Mouse (Mus musculus) hindlimb bud, embryonic 11.5 days (tissue): ENCODE measurements at regions not wholly inside any gene's neighbourhood (a gene's known extent, or its start where the extent isn't known, plus 50 kb on each side); places are given as distances from the start of the nearest gene placed in this dataset.

Source experiments
- DNase-seq: peaks from one replicate; pipeline ENCODE4 v3.0.0-alpha.2; 2012; ENCODE audit warnings: low read depth, low spot score; ENCODE audit errors: extremely low spot score

DNA sequence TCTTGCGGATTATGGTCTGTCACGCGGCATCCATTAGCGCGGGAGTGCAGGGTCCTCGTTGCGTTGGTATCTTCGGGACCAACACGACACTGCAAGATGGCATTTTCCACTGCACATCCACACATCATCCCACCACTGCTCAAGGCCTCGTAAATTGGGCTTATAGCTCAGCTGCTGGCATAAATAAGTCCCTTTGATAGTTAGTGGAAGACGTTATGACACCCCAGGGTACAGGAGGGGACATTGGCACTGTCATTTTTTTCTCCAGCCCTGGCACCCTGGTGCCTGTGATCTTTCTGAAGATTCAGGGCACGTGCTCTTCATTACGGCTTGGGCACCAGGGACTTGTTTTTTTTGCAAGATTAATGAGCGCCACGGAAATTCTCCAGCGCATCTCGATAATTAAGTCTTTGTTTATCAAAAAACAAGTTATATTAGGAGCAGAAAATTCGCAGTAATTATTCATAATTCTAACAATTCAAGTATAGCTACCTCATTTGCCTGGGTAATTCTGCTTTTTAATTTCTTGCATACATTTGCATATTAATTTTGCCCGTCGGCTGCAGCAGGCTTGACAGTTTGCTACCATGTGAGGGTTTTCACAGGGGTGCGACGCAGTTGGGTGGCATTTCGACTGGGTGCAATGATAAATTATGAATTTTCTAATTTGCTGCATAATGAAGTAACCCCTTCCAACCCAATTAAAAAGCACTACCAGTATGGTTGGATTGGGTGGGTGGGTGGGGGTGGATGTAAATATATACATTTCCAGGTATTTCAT lies 119.1 kb downstream of the Vrk1 start:
- no peak for DNase-seq

DNA sequence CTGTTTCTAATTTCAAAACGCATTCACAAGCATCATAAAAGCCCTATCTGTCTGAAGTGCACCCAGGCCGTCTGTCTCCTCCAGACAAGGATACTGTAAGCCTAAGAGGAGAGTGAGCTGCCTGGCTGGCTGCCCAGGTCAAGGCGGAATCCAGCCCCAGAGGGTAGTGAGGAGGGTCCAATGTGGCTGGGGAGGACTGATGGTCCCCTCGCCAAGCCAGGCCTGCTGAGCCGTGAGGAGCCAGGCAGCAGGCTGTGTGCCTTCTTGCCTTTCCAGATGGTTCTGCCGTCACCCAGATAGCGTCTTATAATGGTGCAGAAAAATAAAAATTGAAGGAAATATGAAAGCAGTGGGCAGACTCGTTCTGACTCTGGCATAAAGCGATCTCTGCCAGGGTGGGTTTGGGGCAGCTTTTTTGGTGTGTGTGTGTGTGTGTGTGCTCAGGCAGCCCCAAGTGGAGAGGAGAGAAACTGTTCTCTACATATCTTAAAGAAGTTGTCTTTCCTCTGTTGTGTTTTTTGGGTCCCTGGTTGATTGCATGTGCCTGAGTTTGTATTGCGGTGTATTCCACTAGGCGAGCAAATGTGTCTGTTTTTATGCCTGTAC lies 120.1 kb downstream of the Vrk1 start:
- DNase-seq, result no peak

DNA sequence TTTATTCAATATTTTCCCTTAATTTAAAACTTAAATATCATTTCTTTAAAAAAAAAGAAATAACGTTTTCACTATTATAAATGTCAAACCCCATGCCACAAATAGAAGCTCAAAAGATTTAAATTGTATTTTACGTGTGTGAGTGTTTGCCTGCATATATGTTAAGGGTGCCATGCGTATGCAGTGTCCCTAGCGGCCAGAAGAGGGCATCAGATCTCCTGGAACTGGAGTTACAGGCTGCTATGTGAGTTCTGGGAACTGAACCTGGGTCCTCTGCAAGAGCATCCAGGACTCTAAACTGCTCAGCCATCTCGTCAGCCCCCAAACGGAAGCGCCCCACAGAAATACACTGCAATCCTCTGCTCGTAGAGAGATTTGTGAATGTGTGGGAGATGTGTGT lies 122.7 kb downstream of the Vrk1 start:
- DNase-seq, result no peak

DNA sequence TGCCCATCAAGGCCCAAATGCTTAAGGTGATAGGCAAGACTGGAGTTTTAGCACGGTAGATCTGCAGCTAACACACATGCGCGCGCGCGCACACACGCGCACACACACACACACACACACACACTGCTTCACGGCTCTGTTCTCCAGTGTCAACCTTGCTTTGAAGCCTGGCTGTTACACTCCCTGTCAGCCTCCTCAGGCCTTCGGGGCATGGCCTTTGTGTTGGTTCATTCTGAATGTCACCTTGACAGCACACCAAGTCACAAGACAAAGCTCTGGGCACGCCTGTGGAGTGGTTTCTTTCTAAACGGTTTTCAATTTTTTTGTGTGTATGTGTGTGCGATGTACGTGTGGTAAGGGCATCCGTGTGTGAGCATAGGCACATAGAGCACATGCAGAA lies 128.4 kb downstream of the Vrk1 start:
- DNase-seq, result no peak

DNA sequence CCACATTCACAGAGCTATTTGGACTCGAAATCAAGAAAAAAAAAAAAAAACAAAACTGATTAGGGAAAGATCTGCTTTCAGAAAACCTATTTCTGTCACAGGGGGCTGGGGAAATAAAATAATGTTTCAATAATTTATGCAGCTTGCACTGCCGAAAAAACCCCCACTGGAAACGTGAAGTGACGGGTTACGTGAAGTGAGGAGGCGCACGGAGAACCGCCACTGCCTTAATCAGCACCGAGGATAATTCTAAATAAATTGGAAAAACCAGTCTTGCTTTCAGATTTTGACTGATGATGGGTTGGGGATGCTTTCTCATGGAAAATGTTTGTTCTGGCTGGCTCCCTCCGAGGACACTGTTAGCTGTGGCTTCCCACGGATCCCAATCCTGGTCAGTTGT lies 129.5 kb downstream of the Vrk1 start:
- no peak for DNase-seq

DNA sequence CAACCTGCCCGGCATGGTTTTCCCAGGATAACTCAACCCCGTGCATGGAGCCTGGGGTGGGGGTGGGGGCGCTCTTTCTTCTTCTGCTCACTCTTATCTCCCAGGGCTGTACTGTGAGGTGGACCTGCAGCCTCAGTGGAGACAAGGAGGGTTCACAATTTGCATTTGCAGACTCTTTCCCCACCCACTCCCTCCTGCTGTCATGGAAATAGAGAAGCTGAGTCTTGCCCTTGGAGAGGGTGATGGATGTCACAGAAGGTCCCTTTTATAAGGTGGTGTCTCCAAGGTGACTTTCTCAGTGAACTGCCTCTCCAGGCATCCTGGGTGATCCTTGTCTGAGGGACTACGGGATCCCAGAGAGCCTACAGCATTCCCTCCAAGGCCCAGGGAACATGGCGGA lies 129.9 kb downstream of the Vrk1 start:
- no peak for DNase-seq

DNA sequence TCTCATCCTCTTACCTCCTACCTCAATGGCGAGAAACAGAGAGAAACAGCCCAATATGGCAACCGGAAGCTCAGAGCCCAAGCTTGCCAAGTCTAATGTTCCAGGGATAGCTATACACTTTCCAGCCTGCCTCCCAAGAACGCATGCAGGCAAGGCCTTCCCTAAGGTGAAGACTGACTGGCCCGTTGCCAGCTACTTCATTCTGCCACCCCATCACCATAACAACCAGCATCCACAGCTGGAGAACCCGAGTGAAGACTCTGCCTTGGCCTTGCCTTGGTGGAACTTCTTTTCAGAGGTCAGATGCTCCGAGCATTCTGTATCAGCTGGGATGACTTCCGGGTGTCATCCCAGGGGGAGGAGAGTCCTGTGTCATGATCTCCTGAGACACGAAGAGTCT lies 130.6 kb downstream of the Vrk1 start:
- DNase-seq, result no peak

DNA sequence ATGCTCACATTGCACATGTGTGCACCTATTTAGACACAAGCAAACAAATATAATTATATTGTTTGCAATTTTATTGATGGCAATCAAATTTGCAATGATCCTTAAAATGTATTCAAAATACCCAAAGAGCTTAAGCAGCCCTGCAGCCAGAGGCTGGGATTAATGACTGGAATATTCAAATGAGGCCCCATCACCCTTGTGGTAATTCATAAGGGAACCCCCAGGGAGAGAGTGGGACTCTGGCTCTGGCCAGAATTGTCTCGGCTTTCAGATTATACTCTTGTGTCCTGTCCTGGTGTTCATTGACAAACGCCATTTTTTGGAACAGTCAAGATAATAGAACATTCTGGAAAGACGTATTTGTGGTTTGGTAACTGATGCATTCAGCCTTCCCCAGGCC lies 133.5 kb downstream of the Vrk1 start:
- no peak for DNase-seq

DNA sequence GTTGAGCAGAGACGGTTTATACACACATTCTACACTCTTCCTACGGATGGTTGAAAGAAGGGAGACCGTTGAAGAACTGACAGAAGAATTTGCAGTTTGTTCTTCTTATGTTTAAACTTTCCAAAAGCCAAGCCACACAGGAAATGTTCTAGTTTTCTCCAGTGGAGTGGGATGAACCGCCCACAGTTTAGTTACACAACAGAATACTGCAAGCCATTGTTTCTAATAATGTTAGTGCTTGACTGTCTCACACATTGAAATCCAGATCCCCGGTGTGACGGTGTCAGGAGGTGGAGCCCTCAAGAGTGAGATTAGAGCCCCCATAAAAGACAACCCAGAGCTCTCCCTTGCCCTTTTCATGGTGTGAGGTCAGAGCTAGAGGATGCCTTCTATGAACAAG lies 146.8 kb downstream of the Vrk1 start:
- DNase-seq, result no peak

DNA sequence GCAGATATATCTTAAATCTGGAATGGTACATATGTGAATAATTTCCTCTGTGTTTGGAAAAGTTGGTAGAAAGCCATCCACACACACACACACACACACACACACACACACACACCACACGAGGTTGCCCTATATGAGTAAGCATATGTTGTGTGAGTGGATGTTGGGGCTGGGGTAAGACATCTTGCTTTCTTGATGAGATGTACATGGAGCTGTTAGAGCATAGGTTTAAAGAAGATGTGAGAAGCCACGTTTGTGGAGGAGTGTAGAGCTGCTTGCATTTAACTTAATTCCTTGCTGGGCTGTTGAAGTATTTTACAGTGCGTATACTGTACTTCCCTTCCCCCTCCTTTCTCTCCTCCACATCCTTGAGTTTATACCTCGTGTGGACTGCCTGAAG lies 147.8 kb downstream of the Vrk1 start:
- DNase-seq, result no peak

DNA sequence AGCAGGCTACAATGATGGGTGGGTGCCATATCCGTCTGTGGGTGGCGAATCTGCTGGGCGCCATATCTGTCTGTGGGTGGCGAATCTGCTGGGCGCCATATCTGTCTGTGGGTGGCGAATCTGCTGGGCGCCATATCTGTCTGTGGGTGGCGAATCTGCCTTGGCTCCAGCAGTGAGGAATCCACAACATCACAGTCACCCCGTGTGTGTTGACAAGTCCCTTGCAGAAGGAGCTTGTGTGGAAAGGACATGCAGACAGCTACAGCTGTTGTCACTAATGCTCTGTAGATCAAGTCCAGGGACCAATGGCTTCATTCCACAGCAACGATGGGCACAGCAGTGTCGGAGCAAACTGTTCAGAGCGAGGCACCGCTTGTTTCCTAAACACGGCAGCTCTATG lies 148.6 kb downstream of the Vrk1 start:
- no peak for DNase-seq

DNA sequence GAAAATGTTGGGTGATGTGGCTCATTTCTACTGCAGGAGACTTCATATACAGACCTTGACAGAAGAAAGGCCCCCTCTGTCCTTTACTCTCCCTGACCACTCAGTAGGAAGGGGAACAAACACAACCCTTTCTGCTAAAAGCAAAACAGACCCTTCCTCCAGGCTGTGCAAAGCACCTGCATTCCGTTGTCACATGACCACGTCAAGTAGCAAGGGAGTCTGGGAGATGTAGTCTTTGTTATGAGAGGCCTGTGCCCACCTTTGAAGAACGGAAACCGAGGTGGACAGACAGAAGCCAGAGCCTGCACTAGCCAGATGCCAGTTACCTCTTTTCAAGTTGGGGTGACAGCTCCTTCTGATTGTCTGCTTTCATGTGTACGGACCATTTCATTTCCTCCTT lies 161.3 kb downstream of the Vrk1 start:
- DNase-seq, result no peak

DNA sequence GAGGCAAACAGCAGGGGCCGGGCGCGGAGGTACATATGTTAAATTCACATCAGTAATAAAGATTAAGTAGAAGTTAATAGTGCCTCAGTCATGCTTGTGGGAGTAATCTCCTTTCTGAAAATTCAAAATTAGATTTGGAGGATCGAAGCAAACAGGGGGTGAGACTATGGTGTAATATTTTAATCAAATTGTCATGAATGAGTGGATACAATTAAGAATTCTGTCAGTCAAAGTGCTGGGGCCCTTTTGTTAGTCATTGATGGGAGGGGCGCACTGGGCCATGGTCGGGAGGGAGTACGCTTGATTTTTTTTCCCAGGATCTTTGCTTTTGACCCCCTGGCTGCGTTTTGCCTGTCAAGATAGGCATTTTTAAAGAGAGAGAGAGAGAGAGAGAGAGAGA lies 163.2 kb downstream of the Vrk1 start:
- DNase-seq, result no peak

DNA sequence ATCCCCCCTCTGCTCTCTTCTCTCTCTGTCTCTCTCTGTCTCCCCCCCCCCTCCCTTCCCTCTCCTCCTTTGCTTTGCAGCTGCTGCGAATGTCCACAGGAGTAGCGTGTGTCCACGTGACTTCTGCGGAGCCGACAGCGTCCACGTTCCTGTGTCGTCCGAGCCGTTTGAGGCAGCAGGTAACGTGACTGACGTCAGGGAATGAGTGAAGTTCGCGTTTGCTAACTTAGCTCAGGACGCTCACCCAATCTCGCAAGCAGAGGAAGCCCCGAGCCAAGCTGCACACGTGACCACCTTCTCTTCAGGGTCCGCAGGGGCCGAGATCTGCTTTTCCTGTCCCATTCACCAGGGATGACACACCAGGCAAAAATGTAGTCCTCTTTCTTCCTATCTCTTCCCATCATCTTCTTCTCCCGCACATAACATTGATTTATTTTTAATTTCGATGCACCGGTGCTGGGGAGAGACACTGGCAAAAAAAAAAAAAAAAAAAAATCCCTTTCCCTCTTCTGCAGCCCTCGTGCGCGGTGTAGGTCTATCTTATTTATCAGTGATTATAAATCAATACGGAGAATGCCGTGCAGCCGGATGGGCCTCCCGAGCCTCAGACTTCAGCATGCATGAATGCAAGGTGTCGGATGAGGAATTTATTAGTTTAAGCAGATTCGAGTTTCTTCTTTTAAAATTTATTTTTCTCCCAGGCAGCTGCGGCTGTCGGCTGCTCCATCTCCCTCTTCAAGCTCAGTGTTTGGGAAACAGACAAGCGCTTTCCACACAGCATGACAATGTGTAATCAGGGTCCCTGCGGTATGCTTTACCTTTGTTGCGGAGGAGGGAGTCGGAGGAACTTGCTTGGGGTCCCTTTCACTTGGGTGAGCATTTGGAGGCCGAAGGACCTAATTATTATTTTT lies 164.3 kb downstream of the Vrk1 start:
- no peak for DNase-seq

DNA sequence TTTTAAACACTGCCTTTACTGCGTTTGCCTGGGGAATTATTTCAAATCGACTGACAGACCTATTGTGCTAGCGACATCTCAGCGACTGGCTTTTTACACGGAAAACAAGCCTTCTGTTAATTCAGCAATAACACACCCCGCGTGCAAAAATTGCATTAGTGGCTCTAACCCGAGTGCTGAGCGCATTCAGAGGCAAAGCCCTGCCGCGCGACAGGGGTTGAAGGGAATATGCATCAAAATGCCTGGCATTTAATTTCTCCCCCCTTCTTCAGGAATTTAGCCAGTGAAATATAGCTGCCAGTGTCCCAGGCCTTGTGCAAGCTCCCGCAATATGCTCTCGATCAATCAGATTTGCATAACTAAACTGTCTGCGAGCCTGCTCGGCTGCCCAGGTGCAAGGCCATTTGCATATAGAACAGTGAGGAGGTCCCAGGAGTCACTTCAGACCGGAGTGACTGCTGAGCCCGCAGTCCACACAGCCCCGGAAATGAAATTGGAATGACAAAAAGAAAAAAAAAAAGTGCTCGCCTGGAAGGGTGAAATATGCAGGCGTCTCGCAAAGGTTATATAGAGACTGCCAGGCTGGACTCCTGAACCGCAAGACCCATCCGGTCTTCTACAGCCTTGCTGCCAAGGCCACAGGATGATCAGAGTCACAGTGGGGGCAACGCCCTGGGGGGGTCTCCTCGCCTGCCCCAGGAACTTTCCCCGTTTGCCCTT lies 165.1 kb downstream of the Vrk1 start:
- no peak for DNase-seq

DNA sequence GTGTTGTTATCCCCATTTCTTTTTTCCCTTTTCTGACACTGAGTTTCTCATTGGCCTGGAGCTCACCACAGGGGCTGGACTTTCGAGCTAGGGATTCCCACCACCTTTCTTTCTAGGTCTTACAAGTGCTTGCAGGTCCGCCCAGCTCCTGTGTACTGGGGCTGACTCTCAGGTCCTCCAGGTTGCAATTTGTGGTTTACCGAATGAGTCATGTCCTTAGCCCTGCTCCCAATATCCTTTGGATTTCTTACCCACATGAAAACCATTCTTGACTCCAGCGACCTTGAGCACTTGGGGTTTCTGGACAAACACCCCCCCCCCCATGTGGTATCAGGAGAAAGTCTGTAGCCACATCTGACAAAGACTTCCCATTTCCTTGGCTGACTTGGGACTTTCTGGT lies 167.3 kb downstream of the Vrk1 start:
- DNase-seq, result no peak

DNA sequence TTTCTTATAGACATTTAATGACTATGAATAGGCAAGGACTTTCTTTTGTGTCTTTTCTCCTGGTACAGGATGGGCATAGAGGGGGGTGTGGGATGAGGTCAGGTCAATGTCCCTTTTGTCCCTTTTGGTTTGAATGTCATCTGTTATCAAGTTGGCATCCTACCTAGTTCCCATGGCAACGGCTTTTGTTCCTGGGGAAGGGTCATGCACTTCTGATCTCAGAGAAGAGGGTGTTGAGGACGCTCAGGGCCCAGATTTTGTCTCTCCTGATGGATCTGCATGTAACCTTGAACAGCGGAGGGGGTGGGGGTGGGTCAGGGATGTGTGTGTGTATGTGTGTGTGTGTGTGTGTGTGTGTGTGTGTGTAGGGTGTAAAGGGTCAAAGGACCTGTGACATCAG lies 167.8 kb downstream of the Vrk1 start:
- no peak for DNase-seq

DNA sequence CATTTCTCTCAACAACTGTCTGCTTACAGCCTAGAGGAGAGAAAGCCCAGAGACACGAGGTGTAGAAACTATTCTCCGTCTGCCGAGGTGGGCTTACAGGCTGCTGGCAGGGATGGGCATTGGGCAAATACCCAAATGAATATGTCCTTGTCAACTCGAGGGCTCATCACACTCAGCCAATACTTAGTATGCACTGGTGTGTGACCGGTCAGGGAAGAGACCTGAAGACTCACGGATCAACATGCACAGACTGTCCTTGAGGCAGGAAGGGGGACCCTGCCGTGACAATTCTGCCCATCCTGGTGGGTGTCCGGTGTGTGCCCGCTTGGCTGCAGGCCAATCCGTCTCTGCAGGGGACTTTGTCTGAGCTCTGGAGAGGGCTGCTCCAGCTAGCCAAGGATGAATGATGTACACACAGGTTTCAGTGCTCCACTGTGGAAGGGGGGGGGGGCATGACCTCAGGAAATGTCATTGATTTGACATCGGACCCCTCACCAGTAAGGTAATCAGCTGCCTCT lies 168.7 kb downstream of the Vrk1 start:
- DNase-seq, result no peak

DNA sequence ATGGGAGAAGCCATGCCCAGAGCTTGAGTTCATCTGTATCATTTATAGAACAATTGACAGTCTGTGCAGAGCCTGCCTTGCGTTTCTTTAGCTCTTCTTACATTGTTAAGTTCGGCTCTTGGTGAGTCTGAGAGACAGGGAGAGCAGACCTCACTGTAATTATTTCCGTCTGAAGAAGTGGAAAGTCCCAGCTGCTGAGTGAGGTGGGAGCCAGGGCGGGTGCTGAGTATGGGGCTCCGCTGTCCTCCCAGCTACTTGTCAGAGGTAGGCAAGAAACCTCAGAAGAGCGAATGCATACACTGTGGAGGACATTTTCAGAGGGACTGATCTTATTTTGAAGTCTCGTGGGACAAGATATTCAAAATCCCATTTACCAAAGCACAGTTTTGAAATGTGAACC lies 172.9 kb downstream of the Vrk1 start:
- no peak for DNase-seq

DNA sequence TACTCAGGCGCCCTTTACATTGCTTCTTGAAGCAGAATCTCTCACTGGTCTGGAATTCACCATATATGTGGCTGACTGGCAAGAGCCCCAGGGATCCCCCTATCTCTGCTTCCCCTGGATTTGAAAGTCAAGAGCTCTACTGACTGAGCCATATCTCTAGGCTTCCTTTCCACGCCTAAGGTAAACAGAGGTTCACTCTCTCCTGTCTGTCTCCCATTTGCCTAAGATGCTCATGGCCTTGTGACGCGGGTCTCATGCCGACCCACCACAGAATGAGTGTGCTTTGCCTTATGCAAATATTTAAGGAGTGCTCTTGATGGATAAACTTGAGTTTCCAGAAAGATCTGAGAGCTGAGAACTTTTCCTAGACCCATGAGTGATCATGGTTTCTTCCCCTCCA lies 173.9 kb downstream of the Vrk1 start:
- DNase-seq, result no peak

DNA sequence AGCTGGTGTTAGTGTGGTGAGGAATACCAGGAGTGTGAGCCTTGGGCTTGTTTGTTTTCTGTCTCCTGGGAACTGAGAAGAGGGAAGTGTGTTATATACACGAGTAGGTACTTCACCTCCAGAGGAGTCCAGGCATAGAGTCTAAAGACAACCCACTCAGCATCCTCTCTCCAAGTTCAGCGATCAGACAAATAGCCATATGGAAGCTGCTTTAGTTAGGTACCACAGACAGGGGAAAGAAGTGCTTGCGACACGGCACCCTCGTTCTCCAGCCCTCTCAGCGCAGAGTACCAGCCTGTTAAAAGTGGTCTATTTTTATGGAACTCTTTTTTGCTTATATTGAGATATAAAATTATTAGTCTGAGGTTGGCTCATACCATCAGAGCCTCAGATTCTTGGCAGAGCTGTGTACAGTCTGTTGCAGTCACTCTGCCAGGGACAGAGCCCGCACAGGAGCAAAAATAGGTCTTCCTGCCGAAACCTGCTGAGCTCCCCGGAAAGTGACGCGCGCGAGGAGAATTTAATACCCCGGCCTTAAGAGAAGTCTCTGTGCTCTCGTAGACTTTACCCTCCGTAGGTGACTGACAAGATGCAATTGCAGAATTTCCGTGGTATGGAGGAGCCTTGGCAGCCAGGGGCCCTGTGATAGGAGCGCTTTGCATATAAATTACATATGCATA lies 175.5 kb downstream of the Vrk1 start:
- no peak for DNase-seq
